Mouse (Mus musculus): ENCODE data around the gene Mcemp1.

GRCm38 (mm10) chr8:3631478-3631875 is 34.1 kb upstream of the Mcemp1 start:
- TF ChIP-seq GATA1 (IDR thresholded peaks at IDR 0.05; ENCODE audit: low read length) (no peak), TAL1 (IDR thresholded peaks at IDR 0.05; ENCODE audit: low read length) (no peak)

Data from erythroblast, embryonic 14.5 days (primary cell).